Mouse (Mus musculus) left cerebral cortex, postnatal 10 days (tissue): ENCODE measurements at regions not wholly inside any gene's neighbourhood (a gene's known extent, or its start where the extent isn't known, plus 50 kb on each side); places are given as distances from the start of the nearest gene placed in this dataset.
"Not testable (repeated sequence)": the region's sequence is repeated elsewhere in the genome, so short reads cannot be mapped to it uniquely, and the experiment has no call there.

Experiments used
- DNase-seq, 2 experiments: peaks; one replicate each; pipeline ENCODE4 v3.0.0; 2021 to 2022; ENCODE audit warnings: low spot score in 2 of 2, mixed read lengths in 1 of 2; ENCODE audit errors: extremely low spot score in 1 of 2
- intact Hi-C: fragments of 180-260 bp; cut with DNase I; formaldehyde crosslinking; loops from one replicate; pipeline ENCODE4 v1.15.1; 2025

DNA sequence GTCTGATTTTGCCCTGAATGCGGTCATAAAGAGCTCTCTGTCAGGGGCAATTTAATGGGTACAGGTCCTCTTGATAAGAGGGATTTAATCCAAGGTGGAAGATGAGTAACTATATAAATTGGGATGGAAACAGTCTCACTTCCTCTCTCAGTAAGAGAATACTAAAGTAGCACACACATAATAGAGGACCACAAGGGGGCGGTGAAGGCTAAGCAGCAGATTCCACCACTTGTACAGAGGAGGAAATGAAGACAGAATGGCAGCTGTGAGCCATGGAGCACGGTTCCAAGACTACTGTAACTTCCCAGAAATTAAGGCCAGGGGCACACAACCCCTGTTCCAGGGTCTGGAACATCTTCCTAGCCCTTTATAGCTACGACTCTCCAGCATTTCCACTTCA is 262.6 kb upstream of the Ywhaq start:
- DNase-seq, intact Hi-C loops: not testable (repeated sequence)

DNA sequence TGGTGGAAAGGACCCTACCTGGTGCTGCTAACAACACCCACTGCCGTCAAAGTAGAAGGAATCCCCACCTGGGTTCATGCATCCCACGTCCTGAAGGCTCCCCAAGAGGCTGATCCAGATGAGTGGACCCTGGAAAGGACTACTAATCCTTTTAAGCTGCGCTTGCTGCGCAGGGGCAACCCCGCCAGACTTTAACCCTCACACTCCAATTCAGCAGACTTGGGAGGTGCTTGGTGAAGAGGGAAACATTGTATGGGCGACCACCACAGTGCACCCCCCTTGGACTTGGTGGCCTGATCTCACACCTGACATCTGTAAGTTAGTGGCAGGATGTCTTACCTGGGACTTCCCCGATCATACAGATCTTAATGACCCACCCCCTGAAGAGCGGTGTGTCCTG is 231.9 kb upstream of the Ywhaq start:
- DNase-seq, intact Hi-C loops: not testable (repeated sequence)

DNA sequence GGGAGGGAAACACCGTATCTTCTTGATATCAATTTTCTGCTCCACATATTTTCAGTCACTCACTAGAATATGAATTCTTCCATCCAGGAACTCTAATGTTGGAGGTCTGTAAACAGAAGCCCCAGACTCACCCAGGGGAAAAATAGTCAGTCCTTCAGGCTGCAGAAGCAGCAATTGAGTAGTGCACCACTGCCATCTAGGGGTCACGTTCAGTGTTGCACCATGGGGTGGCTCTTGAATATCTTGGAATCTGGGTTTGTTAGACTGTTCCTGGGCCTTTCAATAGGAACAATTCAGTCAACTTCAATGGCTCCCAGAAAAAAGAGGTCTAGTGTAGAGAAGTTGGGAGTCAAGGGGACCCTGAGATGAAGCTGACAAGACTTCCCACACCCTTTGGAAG is 196.3 kb upstream of the Ywhaq start:
- intact Hi-C loops = not testable (repeated sequence)
- peak; percentile 30 to 38 for DNase-seq

DNA sequence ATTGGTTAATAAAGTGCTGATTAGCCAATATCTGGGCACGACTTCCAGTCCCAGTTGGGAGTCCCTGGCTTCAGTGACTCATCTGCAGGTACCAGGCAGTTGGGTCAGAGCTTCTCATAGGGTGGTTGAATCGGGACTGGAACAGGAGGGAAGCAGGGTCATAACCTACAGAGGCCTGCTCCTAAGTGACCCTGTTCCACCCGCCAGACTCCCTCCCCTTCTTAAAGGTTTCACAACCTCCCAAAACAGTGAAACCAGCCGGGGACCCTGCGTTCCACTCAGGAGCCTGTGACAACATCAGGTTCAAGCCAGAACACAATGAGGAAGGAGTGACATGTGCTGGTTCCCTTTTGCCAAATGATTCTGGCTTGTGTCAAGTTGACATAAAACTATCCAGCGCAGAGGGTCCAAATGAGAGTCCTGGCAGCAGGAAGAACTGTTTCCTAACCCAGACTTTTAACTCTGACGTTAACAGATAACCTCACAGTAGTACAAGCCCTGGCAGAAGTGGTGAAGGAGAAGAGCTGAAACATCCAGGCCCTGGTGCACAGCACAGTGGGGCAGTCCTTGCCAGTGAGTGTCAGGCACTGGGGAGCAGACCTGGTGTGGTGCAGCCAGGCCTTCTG is 151.1 kb upstream of the Ywhaq start:
- intact Hi-C loops = no loop called here
- DNase-seq = no peak

DNA sequence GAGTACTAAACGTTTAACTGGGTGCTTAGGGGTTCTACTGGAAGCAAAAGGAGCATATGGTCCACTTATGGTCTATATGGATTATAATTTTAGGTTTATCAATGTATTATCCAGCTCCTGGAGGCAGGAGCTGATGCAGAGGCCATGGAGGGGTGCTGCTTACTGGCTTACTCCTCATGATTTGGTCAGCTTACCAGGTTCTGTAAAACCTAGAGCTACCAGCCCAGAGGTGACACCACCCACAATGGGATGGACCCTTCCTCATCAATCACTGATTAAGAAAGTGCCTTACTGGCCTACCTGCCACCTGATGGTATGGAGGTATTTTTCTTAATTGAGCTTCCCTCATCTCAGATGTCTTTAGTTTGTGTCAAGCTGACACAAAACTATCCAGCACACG is 126.5 kb upstream of the Ywhaq start:
- DNase-seq, intact Hi-C loops: not testable (repeated sequence)

DNA sequence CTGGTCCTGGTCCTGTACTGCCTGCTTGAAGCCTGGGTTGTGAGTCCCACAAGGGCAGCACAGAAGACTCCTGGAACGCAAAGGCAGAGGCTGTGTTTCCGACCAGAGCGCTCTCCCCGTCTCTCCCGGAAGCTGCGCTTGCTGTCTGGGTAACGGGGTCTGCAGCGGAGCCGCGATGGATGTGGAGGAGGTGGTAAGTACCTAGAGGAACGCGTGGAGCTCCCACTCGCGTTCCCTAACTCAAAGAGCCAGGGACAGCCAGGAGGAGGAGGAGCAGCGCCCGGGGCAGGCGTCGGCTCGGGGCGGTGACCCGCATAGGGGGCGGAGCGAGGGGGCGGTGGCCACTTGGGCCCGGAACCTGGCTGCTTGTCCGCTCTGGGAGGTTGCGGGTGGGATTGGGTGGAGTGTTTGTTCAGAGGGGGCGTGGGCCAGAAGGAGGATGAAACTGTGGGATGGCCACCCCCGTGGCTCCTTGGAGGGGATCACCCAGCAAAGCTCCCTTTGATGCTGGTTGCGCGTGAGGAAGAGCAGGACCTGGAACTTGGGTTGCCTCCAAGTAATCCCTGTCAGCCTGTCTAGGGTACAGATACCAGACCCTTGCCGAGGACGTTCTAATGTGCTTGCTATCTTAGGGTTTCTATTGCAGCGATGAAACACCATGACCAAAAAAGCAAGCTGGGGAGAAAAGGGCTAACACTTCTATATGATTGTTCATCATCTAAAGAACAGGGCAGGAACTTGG is 125.9 kb upstream of the Ywhaq start:
- intact Hi-C loops = not testable (repeated sequence)
- peak; percentile 28 to 75 for DNase-seq

DNA sequence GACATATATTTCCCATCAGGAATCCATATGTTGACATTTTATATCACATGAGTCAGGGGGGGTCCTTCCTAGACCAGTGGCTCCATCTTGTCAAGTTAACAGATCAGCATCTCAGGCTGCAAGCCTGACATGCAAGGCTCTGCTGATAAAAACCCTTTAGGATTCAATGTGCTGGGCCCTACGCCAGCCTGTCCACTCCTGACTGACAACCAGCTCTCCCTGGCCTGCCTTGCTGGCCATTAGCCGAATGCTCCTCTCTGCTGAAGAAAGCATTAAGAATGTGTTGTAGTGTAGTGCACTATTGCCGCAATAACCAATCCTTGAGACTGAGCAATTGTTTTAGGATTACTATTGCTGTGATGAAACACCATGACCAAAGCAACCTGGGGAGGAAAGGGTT is 114.3 kb upstream of the Ywhaq start:
- no peak for DNase-seq
- intact Hi-C loops = no loop called here

DNA sequence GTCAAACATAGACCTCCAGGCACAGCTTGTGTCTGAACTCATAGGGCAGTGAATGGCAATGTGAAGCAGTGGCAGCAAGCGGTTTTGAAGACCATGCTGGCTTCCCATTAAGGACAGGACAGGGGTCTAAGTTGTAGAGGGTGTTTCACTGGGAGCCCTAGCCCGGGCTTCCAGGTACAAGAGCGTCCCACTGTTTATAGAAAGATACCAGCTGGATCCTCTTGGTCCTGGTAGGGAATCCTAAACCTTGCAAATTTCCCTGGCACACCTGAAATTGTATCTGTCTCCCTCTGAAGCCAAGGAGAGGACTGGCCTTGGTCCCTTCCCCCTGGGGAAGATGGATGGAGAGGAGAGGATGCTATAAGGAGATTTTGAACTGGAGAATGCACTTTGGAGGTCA is 111.9 kb upstream of the Ywhaq start:
- intact Hi-C loops, DNase-seq: not testable (repeated sequence)

DNA sequence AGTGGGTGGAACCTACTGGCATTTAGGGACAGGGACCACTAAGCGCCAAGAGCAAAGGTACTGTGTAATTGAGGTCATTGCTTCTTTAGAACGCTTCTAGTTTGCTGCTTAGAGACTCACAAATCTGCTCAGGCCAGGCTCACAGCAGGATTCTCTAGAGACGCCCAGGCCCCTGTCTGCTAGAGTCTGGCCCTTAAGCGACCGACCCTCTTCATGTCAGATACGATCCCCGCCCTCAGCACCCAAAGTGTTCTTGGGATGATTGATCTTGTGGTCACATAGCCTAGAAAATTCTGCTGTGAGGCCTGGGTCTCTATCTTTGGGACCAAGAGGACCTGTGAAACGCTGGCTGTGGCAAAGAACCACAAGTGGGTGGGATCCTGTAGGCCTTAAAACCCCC is 109.9 kb upstream of the Ywhaq start:
- intact Hi-C loops, DNase-seq: not testable (repeated sequence)

DNA sequence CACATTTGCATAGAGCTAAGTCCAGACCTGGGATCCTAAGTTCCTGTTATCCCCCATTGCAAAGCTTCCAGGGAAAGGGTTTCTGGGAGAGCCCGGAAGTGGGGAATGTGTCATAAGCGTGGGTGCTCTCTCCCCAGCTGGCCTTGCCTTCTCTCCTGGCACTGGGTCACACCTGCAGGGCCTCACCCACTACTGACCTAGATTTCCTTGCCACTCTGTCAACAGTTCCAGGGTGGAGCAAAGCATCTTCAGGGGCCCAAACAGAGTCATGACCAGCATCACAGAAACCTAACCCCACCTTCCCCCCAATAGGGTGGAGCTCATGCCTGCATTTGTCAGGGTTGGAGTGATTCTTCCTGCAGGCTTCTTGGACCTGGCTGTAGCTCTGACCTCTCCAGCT is 109.5 kb upstream of the Ywhaq start:
- intact Hi-C loops, DNase-seq: not testable (repeated sequence)

DNA sequence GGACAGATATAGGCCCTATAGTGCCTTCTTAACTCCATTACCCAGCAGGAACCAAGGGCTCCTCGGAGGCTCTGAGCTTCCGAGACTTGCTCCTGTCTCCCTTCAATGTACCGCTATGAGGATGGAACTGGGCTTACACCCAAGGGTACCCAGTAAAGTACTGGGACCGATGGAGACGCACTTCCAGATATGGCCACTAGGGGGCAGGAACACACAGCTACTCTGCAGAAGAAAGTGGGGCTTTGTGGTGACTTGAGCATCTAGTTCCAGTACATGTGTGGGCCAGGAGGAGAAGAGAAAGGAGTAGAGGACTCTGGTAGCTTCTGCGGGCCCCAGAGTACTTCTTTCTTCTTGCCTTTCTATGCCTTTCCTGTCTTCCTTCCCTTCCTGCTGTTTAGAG is 108.1 kb upstream of the Ywhaq start:
- intact Hi-C loops, DNase-seq: not testable (repeated sequence)

DNA sequence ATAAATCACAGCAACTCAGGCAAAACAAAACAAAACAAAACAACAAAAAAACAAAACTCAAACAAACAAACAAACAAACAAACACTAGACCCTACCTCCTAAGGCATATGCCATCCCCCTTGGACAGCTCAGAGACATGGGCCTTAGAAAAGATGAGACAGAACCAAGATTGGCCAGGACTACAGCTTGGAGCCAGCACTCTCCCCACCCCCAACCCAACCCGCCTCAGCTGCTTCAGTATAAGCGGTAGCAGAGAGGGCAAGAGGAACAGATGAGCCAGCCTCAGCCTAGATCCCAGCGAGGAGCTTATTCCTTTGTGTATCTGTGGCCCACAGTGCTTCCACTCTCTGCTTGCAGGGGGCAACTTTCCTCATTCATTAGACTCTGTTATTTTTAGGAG is 105.2 kb upstream of the Ywhaq start:
- intact Hi-C loops = no loop called here
- no peak for DNase-seq

DNA sequence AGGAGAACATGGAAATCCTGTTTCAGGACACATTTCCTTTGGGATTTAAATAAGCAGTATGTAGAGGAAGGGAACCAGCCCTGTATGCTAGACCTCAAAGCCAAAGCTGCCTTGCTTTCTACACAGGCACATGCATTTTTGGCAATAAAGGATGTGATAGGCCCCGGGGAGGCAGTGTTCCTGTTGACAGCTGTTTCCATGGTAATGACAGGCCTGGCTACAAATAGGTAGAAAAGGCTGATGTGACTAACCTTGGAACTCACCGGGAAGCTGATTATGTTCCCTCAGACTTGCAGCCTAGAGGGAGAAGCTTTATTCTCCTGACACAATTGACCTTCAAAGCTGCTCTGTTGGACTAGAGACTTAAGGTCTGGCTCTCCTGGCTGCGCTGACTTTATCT is 101.6 kb upstream of the Ywhaq start:
- peak in 1 of 2 experiments; percentile 19 for DNase-seq
- intact Hi-C loops = no loop called here

DNA sequence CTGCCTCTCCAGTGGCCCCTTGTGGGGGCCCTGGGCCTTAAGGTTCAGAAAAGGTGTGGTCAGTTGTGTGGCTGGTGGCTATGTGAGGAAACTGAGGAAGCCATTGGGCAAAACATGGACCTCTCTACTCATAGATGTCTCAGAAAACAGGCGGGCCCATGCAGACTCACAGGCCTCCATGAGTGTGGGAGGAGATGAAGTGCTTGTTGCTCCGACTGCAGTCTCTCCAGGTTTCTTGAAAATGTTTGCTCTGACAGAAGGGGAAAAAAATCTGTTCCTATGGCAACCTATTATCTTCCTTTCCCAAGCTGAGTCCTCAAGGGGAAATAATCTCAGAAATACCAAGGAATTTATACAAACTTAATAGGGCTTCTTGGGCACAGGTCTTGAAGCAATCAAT is 95.3 kb upstream of the Ywhaq start:
- intact Hi-C loops = no loop called here
- DNase-seq = peak; percentile 28 to 42

DNA sequence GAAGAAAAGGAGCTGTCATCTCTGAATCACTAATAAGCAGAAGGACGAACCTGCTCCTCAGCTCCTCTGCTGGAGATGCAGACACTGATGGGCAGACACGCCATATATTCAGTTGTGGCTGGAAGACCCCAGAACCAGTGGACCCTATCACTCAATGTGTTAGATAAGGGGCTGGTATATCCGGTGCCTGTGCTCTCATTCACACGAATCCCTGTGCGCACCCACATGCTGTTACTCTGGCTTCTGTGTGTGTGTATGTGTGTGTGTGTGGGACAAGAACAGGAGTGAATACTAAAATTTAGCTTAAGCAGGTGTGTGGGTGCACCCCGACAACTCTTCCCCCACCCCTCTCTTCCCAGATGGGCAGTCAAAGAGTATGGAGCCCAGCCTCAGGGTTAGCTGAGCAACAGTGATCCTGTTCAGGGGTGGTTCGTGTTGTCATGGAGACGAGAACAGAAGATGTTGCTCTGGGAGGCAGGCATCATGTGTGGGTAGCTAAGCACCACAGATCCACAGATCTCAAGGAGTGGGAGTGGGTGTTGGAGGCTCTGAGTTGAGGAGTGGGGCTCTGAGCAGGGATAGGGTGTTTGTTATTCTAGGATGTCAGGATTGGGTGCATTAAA is 93.7 kb upstream of the Ywhaq start:
- intact Hi-C loops = no loop called here
- peak; percentile 28 to 56 for DNase-seq

DNA sequence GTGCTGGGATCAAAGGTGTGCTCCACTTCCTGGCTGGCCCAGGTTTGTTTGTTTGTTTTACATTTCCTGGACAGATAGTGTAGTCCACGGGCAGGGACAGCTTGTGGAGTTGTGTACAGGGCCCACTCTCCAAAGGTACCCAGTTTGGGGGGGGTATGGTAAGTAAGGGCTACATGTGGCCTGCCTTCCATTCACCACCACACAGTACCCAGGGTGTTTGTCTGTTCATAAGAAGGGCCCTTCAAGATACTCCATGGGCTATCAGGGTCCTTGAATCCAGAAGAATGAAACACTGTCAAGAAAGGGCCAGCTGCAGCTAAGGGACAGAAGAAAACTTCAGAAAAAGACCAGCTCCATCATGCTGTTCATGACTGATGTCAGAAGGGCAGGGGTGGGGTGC is 89.6 kb upstream of the Ywhaq start:
- DNase-seq = no peak
- intact Hi-C loops = no loop called here

DNA sequence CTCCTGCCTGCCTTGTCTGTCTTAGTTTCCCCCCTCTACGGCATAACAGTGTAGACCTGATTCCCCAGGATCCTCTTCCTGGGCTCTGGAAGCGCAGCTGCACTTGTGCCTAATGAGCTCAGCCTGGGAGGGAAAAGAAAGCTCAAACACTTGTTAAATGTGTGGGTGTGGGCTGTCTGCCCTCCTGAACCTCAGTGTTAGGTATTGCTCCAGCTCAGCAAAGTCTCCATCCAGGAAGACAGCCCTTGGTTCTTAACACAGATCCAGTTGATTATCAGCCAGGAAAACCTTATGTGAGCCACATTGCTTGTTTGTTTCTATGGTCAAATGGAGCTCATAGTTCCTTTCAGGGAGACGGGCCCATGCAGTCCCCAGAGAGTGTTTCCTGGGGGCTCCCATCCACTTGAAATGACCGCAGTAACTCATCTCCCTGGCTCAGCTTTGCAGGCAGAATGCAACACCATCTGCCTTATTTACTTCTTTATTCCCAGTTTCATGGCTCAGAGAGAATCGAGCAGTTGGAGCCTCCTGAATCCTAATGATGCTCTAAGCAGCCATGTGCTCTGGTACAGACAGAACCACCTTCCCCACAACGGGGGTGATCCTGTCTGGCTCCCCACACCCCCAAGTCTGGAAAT is 88.4 kb upstream of the Ywhaq start:
- intact Hi-C loops = no loop called here
- peak in 1 of 2 experiments; percentile 38 for DNase-seq

DNA sequence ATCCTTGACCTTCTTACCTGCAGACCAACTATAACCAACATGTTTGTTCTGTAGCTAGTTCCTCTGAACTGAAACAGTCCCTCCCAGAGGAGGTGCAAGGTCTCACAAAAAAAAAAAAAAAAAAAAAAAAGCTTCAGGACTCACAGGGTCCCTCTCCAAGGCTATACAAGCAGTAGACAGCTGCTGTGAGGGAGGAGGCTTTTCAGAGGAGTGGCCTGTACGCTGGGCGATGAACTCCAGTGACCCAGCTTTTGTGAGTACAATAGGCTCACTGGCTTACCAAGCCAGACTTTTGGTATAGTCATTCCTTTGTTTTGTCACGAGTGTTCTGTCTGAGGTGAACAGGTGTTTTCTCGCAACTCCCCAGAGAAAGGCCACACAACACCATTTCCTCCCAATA is 85.8 kb upstream of the Ywhaq start:
- intact Hi-C loops = no loop called here
- no peak for DNase-seq

DNA sequence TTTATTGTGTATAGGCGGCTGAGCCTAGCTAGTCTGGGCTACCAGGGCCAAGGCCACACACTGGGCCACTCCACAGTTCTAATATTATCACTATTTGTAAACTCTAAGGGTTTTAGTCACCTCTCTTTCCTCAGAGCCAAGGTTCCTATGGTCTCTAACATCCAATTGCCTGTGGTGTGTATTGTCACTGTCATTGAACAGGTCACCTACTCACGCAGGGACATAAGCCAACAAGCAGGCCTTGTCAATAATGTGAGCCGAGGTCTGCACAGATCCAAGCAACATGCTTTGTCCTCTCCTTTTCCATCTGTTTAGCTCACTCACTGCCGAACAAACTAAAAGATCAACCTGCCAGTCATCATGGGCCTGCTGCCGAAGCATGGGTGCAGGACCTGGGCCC is 79.5 kb upstream of the Ywhaq start:
- intact Hi-C loops = no loop called here
- DNase-seq = no peak

DNA sequence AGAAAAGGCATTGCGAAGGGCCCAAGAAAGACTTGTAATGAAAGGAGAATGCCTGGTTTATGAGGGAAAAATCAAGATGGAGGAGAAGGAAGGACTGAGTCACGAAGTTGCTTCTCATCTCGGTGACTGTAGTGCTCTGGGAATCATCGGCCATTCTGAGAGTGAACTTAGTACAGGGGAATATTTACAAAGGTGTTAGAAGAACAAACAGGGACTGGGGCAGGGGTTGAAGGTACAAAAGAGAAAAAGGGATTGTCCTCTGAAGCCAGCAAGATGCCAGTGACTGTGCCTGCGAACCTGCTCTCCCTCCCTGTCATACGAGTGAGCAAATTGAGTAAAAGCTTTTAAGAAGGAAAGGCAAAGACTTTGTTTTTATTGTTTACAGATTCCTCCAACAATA is 78.1 kb upstream of the Ywhaq start:
- intact Hi-C loops = no loop called here

More for the DNA sequence above, 78.1 kb upstream of the Ywhaq start:
- no peak for DNase-seq
